Comparison of ENCODE assay signal across 11 mouse cellular contexts in the genomic region with DNA sequence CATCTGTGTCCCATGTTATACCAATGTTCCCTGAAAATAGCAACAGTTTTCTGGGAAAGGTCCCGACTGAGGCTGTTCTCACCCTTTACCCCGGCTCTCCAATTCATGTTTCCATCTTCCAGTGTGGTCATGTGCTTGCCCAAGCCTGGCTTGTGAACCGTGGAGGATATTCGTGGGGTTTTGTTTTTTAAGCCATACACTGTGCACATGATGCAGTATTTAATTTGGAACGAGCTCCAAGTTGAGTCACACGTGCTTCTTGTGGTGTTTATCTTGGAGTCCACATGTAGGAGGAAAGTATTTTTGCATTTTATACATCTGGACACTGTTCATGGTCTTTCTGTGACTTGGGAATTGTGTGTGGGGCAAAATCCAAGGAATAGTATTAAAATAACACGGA. TPM values are rescaled to one million over a fixed set of nuclear protein-coding genes. Genes with fewer than 3 reads are reported as not detected.
DNase-seq lines count a peak whose midpoint lies in the region; ATAC-seq and TF ChIP-seq lines count a peak whose summit lies in the region.
"Had no signal": no experiment of that assay in that cellular context is flagged by ENCODE, and none has a peak within 500 bp of the region (broad histone marks: within the 10 kb centered on the region; RNA-seq: fewer than 3 reads in every experiment).

No protein-coding gene starts in this region.

- H3K4me1 ChIP-seq in heart, adult 2 months (ENCODE audit: control insufficient read depth, insufficient read depth, low read length) = peaks cover 13% of the 10 kb centered on the region
- peaks cover 21% of the 10 kb centered on the region for H3K4me1 ChIP-seq in kidney, adult 2 months (ENCODE audit: control insufficient read depth, insufficient read depth, low read length)
- H3K4me1 ChIP-seq in lung, embryonic 16.5 days (replicated peaks; ENCODE audit: control insufficient read depth, insufficient read depth, low read length) = peaks cover 23% of the 10 kb centered on the region
- peaks cover 32% of the 10 kb centered on the region for H3K4me1 ChIP-seq in midbrain, embryonic 10.5 days
- no peaks in the 10 kb centered on the region for H3K4me1 ChIP-seq in hindbrain, embryonic 11.5 days (replicated peaks; ENCODE audit: control insufficient read depth, insufficient read depth, low read length)

- peak; percentile 19; the same call in 1 of the 2 replicates for ATAC-seq in lung, embryonic 16.5 days (ENCODE audit: low read depth)
- no peak for ATAC-seq in hindbrain, embryonic 11.5 days (ENCODE audit: low FRiP score)

- TF ChIP-seq CTCF in heart, adult 2 months (IDR thresholded peaks at IDR 0.05) = no peak
- no peak for TF ChIP-seq CTCF in kidney, adult 2 months (conservative IDR thresholded peaks at IDR 0.05; ENCODE audit: insufficient read depth, insufficient read length, low read depth, low read length)

- no peaks in the 10 kb centered on the region for H3K79me2 ChIP-seq in heart, adult 2 months (replicated peaks; ENCODE audit: control insufficient read depth, insufficient read depth, low read length)

- no peaks in the 10 kb centered on the region for H3K27me3 ChIP-seq in heart, adult 2 months (ENCODE audit: control insufficient read depth, insufficient read depth, low read length)
- no peaks in the 10 kb centered on the region for H3K27me3 ChIP-seq in kidney, adult 2 months (replicated peaks; ENCODE audit: control insufficient read depth, insufficient read depth, low read length)
- no peaks in the 10 kb centered on the region for H3K27me3 ChIP-seq in lung, embryonic 16.5 days (ENCODE audit: control insufficient read depth, insufficient read depth, low read depth, low read length)
- 0 out of 2 replicates have a peak, but pooled peaks cover 6% of the 10 kb centered on the region for H3K27me3 ChIP-seq in midbrain, embryonic 10.5 days (ENCODE audit: low read depth, poor library complexity, severe bottlenecking)
- no peaks in the 10 kb centered on the region for H3K27me3 ChIP-seq in hindbrain, embryonic 11.5 days (ENCODE audit: control insufficient read depth, insufficient read depth, low read length)

- H3K4me3 ChIP-seq in heart, adult 2 months = no peak overlapping the region
- no peak overlapping the region for H3K4me3 ChIP-seq in kidney, adult 2 months (ENCODE audit: insufficient read depth, low read depth, low read length)
- H3K4me3 ChIP-seq in lung, embryonic 16.5 days (ENCODE audit: low read length) = no peak overlapping the region
- no peak overlapping the region for H3K4me3 ChIP-seq in midbrain, embryonic 10.5 days
- H3K4me3 ChIP-seq in hindbrain, embryonic 11.5 days (ENCODE audit: low read depth, low read length) = no peak overlapping the region
- H3K4me3 ChIP-seq: gastrocnemius, adult 2 months had no signal

- intact Hi-C loops in heart, adult 2 months (cut with DNase I) = loop anchor here (5.0 to 10.0 kb wide), 2 partner anchors 258 to 610 kb away; no protein-coding TSS in a partner anchor
- intact Hi-C loops in heart, postnatal 14 days (cut with DNase I) = loop anchor here (5.0 to 10.0 kb wide), 2 partner anchors 258 to 390 kb away; no protein-coding TSS in a partner anchor

- H3K9ac ChIP-seq in heart, adult 2 months (ENCODE audit: low read depth, low read length) = no peak overlapping the region
- no peak overlapping the region for H3K9ac ChIP-seq in lung, embryonic 16.5 days (ENCODE audit: low read length)
- H3K9ac ChIP-seq in hindbrain, embryonic 11.5 days (ENCODE audit: low read depth, low read length) = no peak overlapping the region

- H3K27ac ChIP-seq in heart, adult 2 months = peak overlapping the region; percentile 20
- no peak overlapping the region for H3K27ac ChIP-seq in kidney, adult 2 months (ENCODE audit: insufficient read depth, low read depth, low read length)
- peak overlapping the region; percentile 78 for H3K27ac ChIP-seq in lung, embryonic 16.5 days (ENCODE audit: low read length)
- H3K27ac ChIP-seq in midbrain, embryonic 10.5 days (replicated peaks) = no peak overlapping the region
- no peak overlapping the region for H3K27ac ChIP-seq in hindbrain, embryonic 11.5 days (ENCODE audit: low read depth, low read length)
- H3K27ac ChIP-seq: gastrocnemius, adult 2 months; macrophage had no signal

- H3K4me2 ChIP-seq in lung, embryonic 16.5 days (ENCODE audit: low read depth, low read length) = no peak overlapping the region
- H3K4me2 ChIP-seq in hindbrain, embryonic 11.5 days (replicated peaks; ENCODE audit: low read depth, low read length) = no peak overlapping the region

- no peaks in the 10 kb centered on the region for H3K9me3 ChIP-seq in lung, embryonic 16.5 days (ENCODE audit: control insufficient read depth, low read length)
- no peaks in the 10 kb centered on the region for H3K9me3 ChIP-seq in midbrain, embryonic 10.5 days (replicated peaks)
- H3K9me3 ChIP-seq in hindbrain, embryonic 11.5 days (ENCODE audit: control insufficient read depth, low read length) = no peaks in the 10 kb centered on the region

- peaks cover 11% of the 10 kb centered on the region for H3K36me3 ChIP-seq in heart, adult 2 months (ENCODE audit: control insufficient read depth, insufficient read depth, low read length)
- no peaks in the 10 kb centered on the region for H3K36me3 ChIP-seq in kidney, adult 2 months (ENCODE audit: control insufficient read depth, insufficient read depth, low read length)
- H3K36me3 ChIP-seq in lung, embryonic 16.5 days (ENCODE audit: control insufficient read depth, insufficient read depth, low read length) = no peaks in the 10 kb centered on the region
- H3K36me3 ChIP-seq in midbrain, embryonic 10.5 days = no peaks in the 10 kb centered on the region
- no peaks in the 10 kb centered on the region for H3K36me3 ChIP-seq in hindbrain, embryonic 11.5 days (ENCODE audit: control insufficient read depth, insufficient read depth, low read length)

- TF ChIP-seq EP300 in heart, adult 2 months (IDR thresholded peaks at IDR 0.05; ENCODE audit: insufficient read depth, low read depth, low read length) = no peak

- DNase-seq in heart, adult 2 months = no peak
- DNase-seq in heart, postnatal 14 days = no peak
- peak; percentile 92 for DNase-seq in NIH3T3 (ENCODE audit: low read depth)
- DNase-seq in kidney, adult 2 months = peak; percentile 75
- DNase-seq in midbrain, embryonic 10.5 days (ENCODE audit: low spot score) = no peak
- DNase-seq in hindbrain, embryonic 11.5 days (ENCODE audit: low spot score) = no peak
- DNase-seq in embryo, embryonic 10.5 days (ENCODE audit: low spot score) = no peak
- DNase-seq: cerebellum, adult 8-10 months; gastrocnemius, adult 2 months had no signal

- 40% methylated on average over 7 of the region's 7 CpGs for WGBS in heart, adult 2 months
- 30% methylated on average over 7 of the region's 7 CpGs for WGBS in kidney, adult 2 months
- WGBS in lung, embryonic 16.5 days = 40% methylated on average over 7 of the region's 7 CpGs
- 88% methylated on average over 7 of the region's 7 CpGs for WGBS in midbrain, embryonic 10.5 days
- WGBS in hindbrain, embryonic 11.5 days = 81% methylated on average over 7 of the region's 7 CpGs

- no peak for TF ChIP-seq POLR2A in heart, adult 2 months (IDR thresholded peaks at IDR 0.05; ENCODE audit: insufficient read depth, low read depth, low read length)
- no peak for TF ChIP-seq POLR2A in kidney, adult 2 months (IDR thresholded peaks at IDR 0.05; ENCODE audit: low read depth, low read length)

RNA-seq across cellular contexts. Expression of gene Rad51b, which starts 57.5 kb away (rescaled TPM):
- total RNA-seq in heart, adult 2 months (2021) = under 1 TPM; 0.47 to 0.50 TPM
- 0.26 and 0.49 TPM in 2 replicates for polyA plus RNA-seq in heart, adult 2 months (2012; rRNA removed)
- under 1 TPM; 0.79 to 0.88 TPM for total RNA-seq in heart, postnatal 14 days (2021)
- polyA plus RNA-seq in kidney, adult 2 months (2012; rRNA removed) = 0.14 TPM in 2 replicates
- 7.6 and 8.8 TPM in 2 replicates for polyA plus RNA-seq in lung, embryonic 16.5 days (2015; fragmentation: Nextera tagmentation; extraction: Ambion mirVana)
- 7.8 and 8.5 TPM in 2 replicates for polyA plus RNA-seq in midbrain, embryonic 10.5 days (2016; fragmentation: Nextera tagmentation; extraction: Ambion mirVana)
- 4.9 and 6.5 TPM in 2 replicates for polyA plus RNA-seq in hindbrain, embryonic 11.5 days (2014; fragmentation: Nextera tagmentation; extraction: Ambion mirVana)

RNA-seq across cellular contexts. Expression of gene Zfyve26, which starts 58.5 kb away (rescaled TPM):
- 10 to 100 TPM; 14.3 to 14.8 TPM for total RNA-seq in heart, adult 2 months (2021)
- 10.8 and 13.3 TPM in 2 replicates for polyA plus RNA-seq in heart, adult 2 months (2012; rRNA removed)
- 10 to 100 TPM; 16.2 to 18.1 TPM for total RNA-seq in heart, postnatal 14 days (2021)
- 20.6 and 21.3 TPM in 2 replicates for polyA plus RNA-seq in kidney, adult 2 months (2012; rRNA removed)
- 12.1 and 13.7 TPM in 2 replicates for polyA plus RNA-seq in lung, embryonic 16.5 days (2015; fragmentation: Nextera tagmentation; extraction: Ambion mirVana)
- polyA plus RNA-seq in midbrain, embryonic 10.5 days (2016; fragmentation: Nextera tagmentation; extraction: Ambion mirVana) = 13.1 and 15.1 TPM in 2 replicates
- 13.7 and 17.0 TPM in 2 replicates for polyA plus RNA-seq in hindbrain, embryonic 11.5 days (2014; fragmentation: Nextera tagmentation; extraction: Ambion mirVana)

Comparison
In these comparisons a context has a peak if more than half of its experiments do, and no peak if none do; other contexts are left out.
1. DNase-seq: peak in NIH3T3 (single experiment) and kidney, adult 2 months (single experiment); none in heart, adult 2 months (0 of 2), heart, postnatal 14 days (0 of 2), midbrain, embryonic 10.5 days (single experiment), hindbrain, embryonic 11.5 days (single experiment) and embryo, embryonic 10.5 days (single experiment).
2. H3K27ac ChIP-seq: peak in heart, adult 2 months (single experiment) and lung, embryonic 16.5 days (single experiment); none in kidney, adult 2 months (single experiment), midbrain, embryonic 10.5 days (single experiment) and hindbrain, embryonic 11.5 days (single experiment).